Mouse (Mus musculus) embryonic facial prominence, embryonic 10.5 days (tissue): ENCODE results near the gene Wdr37. TPM values are rescaled to one million over a fixed set of nuclear protein-coding genes. Genes with fewer than 3 reads are reported as not detected.

ENCODE experiments used
- DNase-seq: peaks from one replicate; pipeline ENCODE4 v3.0.0-alpha.2; 2017; ENCODE audit warnings: low spot score
- H3K27ac ChIP-seq: fragments of 300-500 bp; sonication (generic); replicated peaks from 2 replicates; pipeline ENCODE4 v1.5.1; 2016; ENCODE audit warnings: mild to moderate bottlenecking
- H3K27me3 ChIP-seq: fragments of 300-500 bp; sonication (generic); replicated peaks from 2 replicates; pipeline ENCODE4 v1.6.1; 2016; ENCODE audit warnings: low read depth, mild to moderate bottlenecking; ENCODE audit not compliant: poor library complexity, severe bottlenecking
- H3K36me3 ChIP-seq: fragments of 300-500 bp; sonication (generic); replicated peaks from 2 replicates; pipeline ENCODE4 v1.6.1; 2016; ENCODE audit warnings: mild to moderate bottlenecking, moderate library complexity
- H3K4me1 ChIP-seq: fragments of 300-500 bp; sonication (generic); 2 replicates; pipeline ENCODE4 v1.6.1; 2016
- H3K4me3 ChIP-seq: fragments of 300-500 bp; sonication (generic); 2 replicates; pipeline ENCODE4 v1.5.1; 2016; ENCODE audit warnings: mild to moderate bottlenecking, moderate library complexity
- H3K9me3 ChIP-seq: fragments of 300-500 bp; sonication (generic); 2 replicates; pipeline ENCODE4 v1.6.1; 2016; ENCODE audit warnings: mild to moderate bottlenecking
- WGBS: fragments of 180-500 bp; shearing (Covaris S2); methylation state at CpG from one replicate; pipeline ENCODE4 v1.1.7; 2016; 5-methylcytosine and 5-hydroxymethylcytosine counted together
- polyA plus RNA-seq: library from polyadenylated mRNA; unstranded; fragments of >200 nt; fragmentation: Nextera tagmentation; extraction: Ambion mirVana; gene quantifications from 2 replicates; pipeline ENCODE4 v1.2.1, GENCODE M21; 2016

Gene Wdr37
- polyA plus RNA-seq, 1 experiment from 2014 or later, result 28.3 TPM

DNA sequence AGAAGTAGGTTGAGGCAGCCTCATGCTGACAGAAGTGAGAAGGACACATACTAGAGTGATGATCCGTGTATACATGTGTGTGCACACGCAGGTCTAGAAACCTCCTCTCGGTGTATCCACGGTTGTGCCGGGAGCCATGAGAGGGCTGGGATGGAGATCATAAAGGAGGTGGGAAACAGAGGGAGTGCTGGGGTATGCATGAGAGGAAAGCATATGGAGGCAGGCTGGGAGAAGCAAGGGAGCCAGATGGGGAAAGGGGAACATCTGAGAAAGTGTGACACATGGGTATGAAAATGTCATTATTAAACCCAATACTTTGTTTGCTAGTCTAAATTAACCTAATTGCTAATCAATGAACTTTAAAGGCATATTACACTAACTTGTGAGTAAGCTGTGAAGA is 37.1 kb downstream of the Wdr37 start:
- Histone ChIP-seq H3K27ac (no peak overlapping the region), H3K4me1 (0 out of 2 replicates have a peak, but pooled peaks cover 3% of the 10 kb centered on the region), H3K27me3 (no peaks in the 10 kb centered on the region), H3K9me3 (no peaks in the 10 kb centered on the region), H3K36me3 (peaks cover 84% of the 10 kb centered on the region), H3K4me3 (no peak overlapping the region)
- DNase-seq, result no peak
- 93% methylated on average over 5 of the region's 5 CpGs for WGBS

DNA sequence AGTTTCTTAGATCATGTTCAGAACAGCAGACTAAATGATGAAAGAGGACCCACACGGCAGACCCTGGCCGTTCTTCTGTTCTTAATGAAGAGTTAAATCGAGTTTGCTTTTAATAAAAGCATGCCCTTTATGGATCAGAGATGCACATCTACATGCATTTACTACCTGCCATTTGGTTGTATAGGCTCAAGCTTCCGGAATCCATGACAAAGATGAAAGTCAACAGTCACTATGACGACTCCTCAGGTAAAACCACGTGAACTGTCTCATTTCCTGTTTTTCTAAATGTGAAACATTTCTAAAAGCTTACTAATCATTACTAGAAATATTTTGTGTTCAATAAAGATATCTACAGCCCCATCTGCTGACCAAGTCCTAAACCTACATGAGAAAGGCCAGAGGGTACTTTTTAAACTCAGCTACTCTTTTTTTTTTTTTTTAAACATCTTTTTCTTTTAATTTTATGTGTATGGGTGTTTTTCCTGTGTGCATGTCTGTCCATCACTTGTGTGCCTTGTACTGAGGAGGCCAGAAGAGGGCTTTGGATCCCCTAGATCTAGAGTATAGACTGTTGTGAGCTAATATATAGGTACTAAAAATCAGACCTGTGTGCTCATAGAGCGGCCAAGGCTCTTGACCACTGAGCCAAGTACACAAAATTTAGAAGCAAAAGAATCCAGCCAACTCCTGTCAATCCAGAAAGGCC is 40.0 kb downstream of the Wdr37 start:
- Histone ChIP-seq H3K9me3 (no peaks in the 10 kb centered on the region), H3K4me1 (0 out of 2 replicates have a peak, but pooled peaks cover 3% of the 10 kb centered on the region), H3K36me3 (peaks cover 85% of the 10 kb centered on the region), H3K27ac (no peak overlapping the region), H3K4me3 (no peak overlapping the region), H3K27me3 (no peaks in the 10 kb centered on the region)
- no peak for DNase-seq
- 86% methylated on average over 7 of the region's 7 CpGs for WGBS

DNA sequence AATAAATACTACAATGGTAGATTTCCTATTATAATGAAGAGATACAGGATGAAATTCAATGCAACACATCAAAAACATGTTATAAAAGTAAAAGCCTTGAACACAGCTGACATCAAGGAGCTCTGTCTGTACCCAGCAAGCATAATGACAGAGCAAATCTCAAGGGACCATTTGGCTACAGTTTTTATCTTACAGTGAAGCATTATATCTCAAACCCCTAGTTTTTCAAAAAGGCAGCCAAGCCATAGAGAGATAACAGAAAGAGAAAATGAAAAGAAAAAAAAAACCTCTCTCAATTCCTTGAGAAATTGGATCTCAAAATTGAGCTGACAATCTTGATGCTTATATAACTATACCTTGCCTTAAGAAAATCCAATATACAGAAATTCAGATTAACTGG is 41.0 kb downstream of the Wdr37 start:
- no peaks in the 10 kb centered on the region for H3K27me3 ChIP-seq
- no peak overlapping the region for H3K4me3 ChIP-seq
- no peaks in the 10 kb centered on the region for H3K9me3 ChIP-seq
- H3K36me3 ChIP-seq, result peaks cover 81% of the 10 kb centered on the region
- DNase-seq, result no peak
- no peak overlapping the region for H3K27ac ChIP-seq
- 0 out of 2 replicates have a peak, but pooled peaks cover 3% of the 10 kb centered on the region for H3K4me1 ChIP-seq

DNA sequence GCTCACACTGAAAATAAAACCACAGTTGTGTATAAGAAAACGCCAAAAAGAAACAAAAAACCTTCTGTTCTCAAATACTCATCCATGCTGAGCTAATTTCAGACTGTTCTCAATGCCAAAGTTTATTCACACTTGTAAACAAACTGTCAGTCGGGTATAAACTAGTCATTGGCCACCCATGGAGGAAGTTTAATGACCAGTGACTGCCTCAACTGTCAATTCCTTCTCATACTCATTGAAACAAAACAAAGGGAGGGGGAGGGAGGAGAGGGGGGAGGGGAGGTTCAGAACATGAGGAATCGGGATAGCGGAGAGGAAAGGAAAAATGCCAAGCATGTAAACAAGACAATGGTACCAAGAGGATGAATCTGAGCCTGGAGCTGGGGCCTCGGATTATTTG is 41.9 kb downstream of the Wdr37 start:
- no peaks in the 10 kb centered on the region for H3K9me3 ChIP-seq
- H3K27ac ChIP-seq, result no peak overlapping the region
- 61% methylated on average over 5 of the region's 5 CpGs for WGBS
- H3K4me3 ChIP-seq, result no peak overlapping the region
- peaks cover 74% of the 10 kb centered on the region for H3K36me3 ChIP-seq
- no peaks in the 10 kb centered on the region for H3K27me3 ChIP-seq
- H3K4me1 ChIP-seq, result 0 out of 2 replicates have a peak, but pooled peaks cover 3% of the 10 kb centered on the region
- DNase-seq, result peak; percentile 14

DNA sequence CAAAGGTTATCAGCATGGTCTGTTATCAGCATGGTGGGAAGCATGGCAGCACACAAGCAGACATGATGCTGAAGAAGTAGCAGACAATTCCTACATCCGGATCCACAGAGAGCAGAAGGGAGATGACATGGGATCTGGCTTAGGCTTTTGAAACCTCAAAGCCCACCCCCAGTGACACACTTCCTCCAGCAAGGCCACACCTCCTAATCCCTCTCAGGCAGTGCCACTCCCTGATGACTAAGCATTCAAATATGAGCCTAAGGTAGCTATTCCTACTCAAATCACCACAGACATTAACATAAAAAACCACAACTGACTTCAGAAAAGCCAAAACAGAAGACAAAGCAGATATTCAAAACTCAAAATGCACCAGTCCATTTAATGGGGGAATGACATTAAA is 42.8 kb downstream of the Wdr37 start:
- H3K9me3 ChIP-seq, result no peaks in the 10 kb centered on the region
- no peak for DNase-seq
- no peak overlapping the region for H3K4me3 ChIP-seq
- no peak overlapping the region for H3K27ac ChIP-seq
- peaks cover 66% of the 10 kb centered on the region for H3K36me3 ChIP-seq
- H3K4me1 ChIP-seq, result 0 out of 2 replicates have a peak, but pooled peaks cover 3% of the 10 kb centered on the region
- H3K27me3 ChIP-seq, result no peaks in the 10 kb centered on the region
- 94% methylated on average over 1 of the region's 1 CpGs for WGBS

DNA sequence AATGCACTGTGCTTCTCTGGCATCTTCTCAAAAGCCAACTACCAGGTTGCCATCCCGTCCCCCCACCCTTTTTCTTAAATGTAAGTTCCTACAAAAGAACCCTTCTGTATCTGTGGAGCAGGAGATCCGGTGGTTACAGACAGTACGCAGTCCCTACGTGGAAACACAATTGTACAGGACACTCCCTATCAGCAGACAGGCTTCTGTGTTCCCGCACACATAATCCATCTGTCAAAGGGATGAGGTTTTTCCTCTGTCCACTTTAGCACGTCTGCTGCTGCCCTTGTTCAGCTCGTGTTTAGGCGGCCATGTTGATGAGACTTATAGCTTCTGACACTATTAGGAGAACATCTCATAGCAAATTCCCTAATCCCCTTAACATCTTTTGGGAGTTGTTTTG is 48.2 kb downstream of the Wdr37 start:
- H3K9me3 ChIP-seq, result no peaks in the 10 kb centered on the region
- 90% methylated on average over 8 of the region's 8 CpGs for WGBS
- H3K36me3 ChIP-seq, result peaks cover 74% of the 10 kb centered on the region
- no peak overlapping the region for H3K27ac ChIP-seq
- H3K27me3 ChIP-seq, result no peaks in the 10 kb centered on the region
- DNase-seq, result no peak
- no peak overlapping the region for H3K4me3 ChIP-seq
- no peaks in the 10 kb centered on the region for H3K4me1 ChIP-seq

DNA sequence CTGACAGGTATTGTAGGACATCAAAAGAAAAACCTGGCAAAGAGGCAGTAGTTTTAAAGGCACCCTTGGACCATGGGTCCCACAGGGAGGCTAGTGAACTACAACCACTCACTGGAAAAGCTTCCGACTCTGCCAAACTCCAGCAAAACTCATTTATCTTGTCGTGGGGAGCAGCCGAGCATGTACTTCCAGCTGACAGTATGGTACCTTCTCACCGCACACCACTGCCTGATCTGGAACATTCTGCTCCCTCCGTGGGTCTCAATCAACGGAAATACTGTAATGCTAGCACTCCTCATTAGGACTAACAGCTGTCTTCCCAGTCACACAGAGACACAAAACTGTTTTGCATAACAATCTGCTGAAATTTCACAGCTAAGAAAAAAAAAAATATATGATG is 48.6 kb downstream of the Wdr37 start:
- H3K36me3 ChIP-seq, result peaks cover 74% of the 10 kb centered on the region
- no peak overlapping the region for H3K4me3 ChIP-seq
- no peak for DNase-seq
- no peaks in the 10 kb centered on the region for H3K27me3 ChIP-seq
- no peaks in the 10 kb centered on the region for H3K4me1 ChIP-seq
- WGBS, result 89% methylated on average over 6 of the region's 6 CpGs
- H3K9me3 ChIP-seq, result no peaks in the 10 kb centered on the region
- no peak overlapping the region for H3K27ac ChIP-seq

DNA sequence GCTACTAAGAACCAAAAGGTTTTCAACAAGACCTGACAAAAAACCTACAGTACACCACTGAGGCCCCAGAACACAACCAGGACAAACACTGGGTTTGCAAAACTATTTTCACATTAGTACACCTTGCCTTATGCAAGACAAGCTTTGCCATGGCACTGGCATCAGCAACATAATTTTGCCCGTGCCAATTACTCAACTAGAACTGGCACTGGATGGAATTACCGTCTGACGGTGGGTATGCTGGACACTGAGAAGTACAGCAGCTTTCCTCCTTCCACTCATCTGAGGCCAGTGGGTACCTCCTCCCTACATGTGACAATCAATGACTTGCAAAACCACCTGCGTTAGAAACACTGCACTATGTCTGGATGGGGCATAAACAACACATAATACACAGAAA is 49.5 kb downstream of the Wdr37 start:
- no peaks in the 10 kb centered on the region for H3K4me1 ChIP-seq
- H3K36me3 ChIP-seq, result peaks cover 76% of the 10 kb centered on the region
- no peak overlapping the region for H3K4me3 ChIP-seq
- no peaks in the 10 kb centered on the region for H3K9me3 ChIP-seq
- H3K27ac ChIP-seq, result no peak overlapping the region
- H3K27me3 ChIP-seq, result no peaks in the 10 kb centered on the region
- 92% methylated on average over 4 of the region's 4 CpGs for WGBS
- DNase-seq, result no peak

DNA sequence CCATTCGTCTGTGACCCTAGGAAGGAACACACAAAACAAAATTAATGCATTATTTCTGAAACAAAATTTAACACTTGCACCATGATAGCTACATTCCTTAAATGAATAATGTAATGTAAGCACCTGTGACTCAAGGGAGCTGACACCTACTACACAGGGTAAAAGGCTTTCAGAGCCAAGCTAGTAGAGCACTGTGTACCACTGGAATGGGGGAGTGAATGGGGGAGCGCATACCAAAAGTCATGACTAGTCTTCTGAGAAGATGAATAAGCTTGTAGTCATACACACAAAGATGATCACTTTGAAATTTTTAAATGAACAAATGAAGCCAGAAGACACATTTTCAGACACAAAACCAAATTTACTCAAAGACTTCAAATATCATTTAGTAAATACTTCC is 65.8 kb downstream of the Wdr37 start:
- Histone ChIP-seq H3K4me3 (no peak overlapping the region), H3K9me3 (no peaks in the 10 kb centered on the region), H3K36me3 (peaks cover 27% of the 10 kb centered on the region), H3K4me1 (no peaks in the 10 kb centered on the region), H3K27ac (no peak overlapping the region), H3K27me3 (no peaks in the 10 kb centered on the region)
- no peak for DNase-seq
- 97% methylated on average over 2 of the region's 2 CpGs for WGBS

DNA sequence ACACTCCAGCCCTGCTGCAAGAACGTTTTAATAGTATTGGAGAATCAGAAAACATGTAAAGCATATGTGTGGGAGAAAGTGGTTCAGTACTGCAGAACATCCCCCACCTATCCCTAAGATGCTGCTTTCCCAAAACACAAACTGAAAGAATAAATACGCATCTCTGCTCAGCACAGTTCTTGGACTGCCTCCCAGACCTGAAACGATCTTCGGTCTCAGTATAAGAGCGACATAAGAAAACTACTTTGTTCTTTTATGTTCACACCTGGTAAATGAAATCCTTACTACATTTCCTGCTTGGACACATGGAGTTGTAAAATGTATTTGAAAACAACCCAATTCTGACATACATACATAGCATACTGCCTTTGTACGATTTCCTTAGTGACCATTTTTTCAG is 71.1 kb downstream of the Wdr37 start:
- Histone ChIP-seq H3K36me3 (peaks cover 20% of the 10 kb centered on the region), H3K27me3 (no peaks in the 10 kb centered on the region), H3K4me1 (no peaks in the 10 kb centered on the region), H3K9me3 (no peaks in the 10 kb centered on the region), H3K27ac (no peak overlapping the region), H3K4me3 (no peak overlapping the region)
- no peak for DNase-seq
- WGBS, result 85% methylated on average over 6 of the region's 6 CpGs

DNA sequence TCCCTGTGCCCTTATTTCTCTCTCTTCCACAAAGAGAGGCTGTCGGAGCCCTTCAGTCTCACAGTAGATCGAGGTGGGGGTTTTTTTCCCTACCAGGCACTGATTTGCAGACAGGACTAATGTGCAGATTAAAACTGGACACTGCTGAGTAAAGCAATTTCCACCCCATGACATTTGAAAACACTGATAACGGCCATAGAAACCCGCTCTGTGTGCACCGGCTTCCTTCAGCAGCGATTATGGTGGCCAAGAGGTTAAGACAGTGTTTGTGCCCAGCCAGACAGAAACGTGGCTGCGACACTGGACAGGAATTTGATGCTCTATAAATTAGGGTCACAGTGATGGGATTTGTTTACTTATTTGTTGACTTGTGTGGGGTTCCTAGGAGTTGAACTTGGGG is 78.5 kb downstream of the Wdr37 start:
- no peaks in the 10 kb centered on the region for H3K9me3 ChIP-seq
- no peak overlapping the region for H3K4me3 ChIP-seq
- no peaks in the 10 kb centered on the region for H3K4me1 ChIP-seq
- no peaks in the 10 kb centered on the region for H3K27me3 ChIP-seq
- no peak overlapping the region for H3K27ac ChIP-seq
- no peak for DNase-seq
- 86% methylated on average over 8 of the region's 8 CpGs for WGBS
- H3K36me3 ChIP-seq, result no peaks in the 10 kb centered on the region

DNA sequence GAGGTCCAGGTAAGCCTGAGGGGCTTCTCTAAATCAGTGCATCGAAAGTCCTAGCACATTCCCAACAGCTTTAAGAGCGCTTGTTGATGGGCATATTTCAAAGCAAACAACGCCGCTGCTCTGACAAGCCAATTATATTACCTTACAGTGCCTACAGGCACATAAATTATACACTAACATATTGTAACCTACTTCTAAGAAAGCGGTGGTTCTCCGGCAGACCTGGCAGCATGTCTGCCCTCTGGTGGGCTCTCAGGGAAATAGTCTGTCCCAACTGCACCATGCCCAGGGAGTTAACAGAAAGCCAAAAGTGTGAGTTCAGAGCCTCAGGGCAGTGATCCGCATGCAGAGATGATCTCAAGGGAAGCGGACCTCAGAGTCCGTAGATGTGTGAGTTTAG is 86.5 kb downstream of the Wdr37 start:
- Histone ChIP-seq H3K4me1 (peaks cover 8% of the 10 kb centered on the region), H3K9me3 (no peaks in the 10 kb centered on the region), H3K27me3 (no peaks in the 10 kb centered on the region), H3K27ac (no peak overlapping the region), H3K36me3 (no peaks in the 10 kb centered on the region), H3K4me3 (no peak overlapping the region)
- 47% methylated on average over 9 of the region's 9 CpGs for WGBS
- DNase-seq, result peak; percentile 63

DNA sequence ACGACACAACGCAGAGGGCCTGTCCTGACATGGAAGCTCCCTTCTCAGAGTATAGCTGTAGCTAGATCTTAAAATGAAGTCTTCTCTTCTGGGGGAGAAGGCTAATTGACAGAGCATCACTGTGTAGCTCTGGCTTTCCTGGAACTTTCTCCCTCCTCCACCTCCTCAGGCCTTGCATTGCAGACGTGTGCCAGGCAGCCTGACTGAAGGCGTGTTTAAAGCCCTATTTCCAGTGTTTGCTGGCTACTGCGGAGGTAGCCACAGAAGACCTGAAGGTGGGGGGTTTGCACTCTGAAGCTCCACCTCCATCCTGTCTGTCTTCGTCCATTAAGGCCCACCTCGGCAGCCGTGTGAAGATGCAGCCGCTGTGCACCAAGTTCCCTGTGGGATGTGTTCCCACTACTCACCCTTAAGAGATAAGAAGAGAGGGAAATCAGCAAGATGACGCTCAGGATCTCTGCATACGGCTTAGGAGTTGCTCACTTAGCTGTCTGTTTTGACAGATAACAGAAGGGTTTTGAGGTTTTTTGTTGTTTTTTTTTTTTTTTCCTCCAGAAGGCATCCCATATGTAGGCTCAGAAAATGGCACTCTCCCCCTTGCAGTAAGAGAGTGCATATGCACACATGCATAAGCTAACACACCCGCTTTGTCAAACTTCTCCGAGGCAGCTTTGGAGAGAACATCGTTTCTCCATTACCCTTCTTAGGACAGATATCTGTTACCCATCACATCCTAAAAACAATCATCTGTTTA is 87.2 kb downstream of the Wdr37 start:
- WGBS, result 80% methylated on average over 14 of the region's 14 CpGs
- Histone ChIP-seq H3K4me3 (no peak overlapping the region), H3K9me3 (no peaks in the 10 kb centered on the region), H3K27me3 (no peaks in the 10 kb centered on the region), H3K4me1 (peaks cover 8% of the 10 kb centered on the region), H3K36me3 (no peaks in the 10 kb centered on the region), H3K27ac (no peak overlapping the region)
- DNase-seq, result no peak
